Mouse (Mus musculus): ENCODE measurements at regions not wholly inside any gene's neighbourhood (a gene's known extent, or its start where the extent isn't known, plus 50 kb on each side); places are given as distances from the start of the nearest gene placed in this dataset.

DNA sequence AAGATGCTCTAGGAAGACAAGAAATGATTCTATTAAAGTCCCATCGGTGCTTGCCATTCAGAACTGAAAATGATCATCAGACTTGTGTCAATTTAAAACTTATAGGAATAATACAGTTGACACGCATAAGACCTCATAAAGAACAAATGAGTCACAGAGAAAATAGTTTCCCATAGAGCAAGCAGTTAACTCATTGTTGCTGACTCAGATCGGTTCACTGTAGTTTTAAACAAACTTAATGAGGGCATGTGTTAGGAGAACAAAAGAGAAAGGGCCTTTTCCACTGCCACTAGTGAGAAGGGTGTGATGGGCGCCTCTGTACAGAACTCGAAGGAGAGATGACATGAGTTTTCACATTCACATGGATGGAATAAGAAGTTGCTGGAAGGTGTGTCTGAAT, 118.3 kb upstream of the Ifne start:
- TF ChIP-seq CTCF (IDR thresholded peaks at IDR 0.05; ENCODE audit: extremely low read depth, insufficient read depth, insufficient read length, insufficient replicate concordance) (no peak), POLR2A (IDR thresholded peaks at IDR 0.05; ENCODE audit: low read depth, low read length) (no peak)
